Mouse (Mus musculus): ENCODE measurements around the gene Scp2. TPM values are rescaled to one million over a fixed set of nuclear protein-coding genes. Genes with fewer than 3 reads are reported as not detected.

The Scp2 gene
- total and polyA plus RNA-seq, 3 experiments = 65.8 to 84.4 TPM; not detected in 1

GRCm38 (mm10) chr4:107999380-107999779 lies 145.4 kb downstream of the Scp2 start (continued):
- TF ChIP-seq HCFC1 (IDR thresholded peaks at IDR 0.05; ENCODE audit: low read depth, low read length) (no peak), BHLHE40 (IDR thresholded peaks at IDR 0.05; ENCODE audit: borderline replicate concordance, low read depth, low read length) (no peak), JUND (IDR thresholded peaks at IDR 0.05; ENCODE audit: low read depth, low read length) (no peak)

GRCm38 (mm10) chr4:107998641-107999332 lies 146.0 kb downstream of the Scp2 start:
- H3K27ac ChIP-seq (ENCODE audit: control insufficient read depth, low read depth, low read length) = no peak overlapping the region
- H3K9me3 ChIP-seq (replicated peaks; ENCODE audit: insufficient read depth, low read length) = no peaks in the 10 kb centered on the region
- H3K36me3 ChIP-seq (ENCODE audit: control insufficient read depth in 1 of 2, insufficient read depth in 2 of 2, low read length in 2 of 2) = no peaks in the 10 kb centered on the region
- H3K4me3 ChIP-seq (ENCODE audit: control insufficient read depth in 1 of 2, insufficient read depth in 1 of 2, low read depth in 2 of 2, low read length in 2 of 2) = no peak overlapping the region
- no peaks in the 10 kb centered on the region; a peak in 1 of 4 replicates for H3K27me3 ChIP-seq (ENCODE audit: control insufficient read depth in 1 of 2, insufficient read depth in 2 of 2, low read length in 2 of 2)
- no peak overlapping the region for H3K9ac ChIP-seq (ENCODE audit: control insufficient read depth, low read depth, low read length, poor library complexity, severe bottlenecking)
- DNase-seq (ENCODE audit: low read depth, low spot score) = no peak
- H3K4me1 ChIP-seq (ENCODE audit: control insufficient read depth in 1 of 2, insufficient read depth in 2 of 2, low read length in 2 of 2) = no peaks in the 10 kb centered on the region
- TF ChIP-seq ELF1 (IDR thresholded peaks at IDR 0.05; ENCODE audit: low read depth, low read length) = no peak
- TF ChIP-seq USF2 (IDR thresholded peaks at IDR 0.05; ENCODE audit: borderline replicate concordance in 1 of 2, insufficient read depth in 1 of 2, low read depth in 1 of 2, low read length in 2 of 2) = no peak
- TF ChIP-seq GATA1 (IDR thresholded peaks at IDR 0.05; ENCODE audit: low read depth, low read length) = no peak
- no peaks in the 10 kb centered on the region for H3K79me2 ChIP-seq (ENCODE audit: control insufficient read depth, insufficient read depth, low read length, poor library complexity)

- H3K27me3 ChIP-seq (ENCODE audit: control insufficient read depth in 1 of 2, insufficient read depth in 2 of 2, low read length in 2 of 2) = peaks cover 1 to 2% of the 10 kb centered on the region in 2 experiments; a peak in 2 of 4 replicates
- no peak for DNase-seq (ENCODE audit: low read depth, low spot score)
Measured at GRCm38 (mm10) chr4:107996418-107996986, 148.3 kb downstream of the Scp2 start.

GRCm38 (mm10) chr4:107995727-107996126 lies 149.1 kb downstream of the Scp2 start:
- TF ChIP-seq MYC (IDR thresholded peaks at IDR 0.05; ENCODE audit: low read depth, low read length) = no peak
- TF ChIP-seq RCOR1 (IDR thresholded peaks at IDR 0.05; ENCODE audit: low read depth, low read length) = no peak
- TF ChIP-seq POLR2A (IDR thresholded peaks at IDR 0.05; ENCODE audit: control insufficient read depth in 1 of 2, insufficient read depth in 1 of 2, low read depth in 1 of 2, low read length in 2 of 2, poor library complexity in 1 of 2) = no peak
- no peak for TF ChIP-seq SIN3A (IDR thresholded peaks at IDR 0.05; ENCODE audit: low read length)
- TF ChIP-seq POLR2AphosphoS2 (IDR thresholded peaks at IDR 0.05; ENCODE audit: low read length) = no peak
- no peak for TF ChIP-seq CHD1 (IDR thresholded peaks at IDR 0.05; ENCODE audit: low read depth, low read length)
- TF ChIP-seq USF1 (IDR thresholded peaks at IDR 0.05; ENCODE audit: low read depth, low read length) = no peak
- no peak for TF ChIP-seq POLR2AphosphoS5 (IDR thresholded peaks at IDR 0.05; ENCODE audit: borderline replicate concordance, low read depth, low read length)
- DNase-seq (ENCODE audit: low read depth, low spot score) = no peak
- H3K27me3 ChIP-seq (ENCODE audit: control insufficient read depth in 1 of 2, insufficient read depth in 2 of 2, low read length in 2 of 2) = peaks cover 2 to 5% of the 10 kb centered on the region in 2 experiments

More at GRCm38 (mm10) chr4:107996418-107996986, 148.3 kb downstream of the Scp2 start:
- Histone ChIP-seq H3K9me3 (replicated peaks; ENCODE audit: insufficient read depth, low read length) (no peaks in the 10 kb centered on the region), H3K4me1 (ENCODE audit: control insufficient read depth in 1 of 2, insufficient read depth in 2 of 2, low read length in 2 of 2) (no peaks in the 10 kb centered on the region), H3K9ac (ENCODE audit: control insufficient read depth, low read depth, low read length, poor library complexity, severe bottlenecking) (no peak overlapping the region), H3K79me2 (ENCODE audit: control insufficient read depth, insufficient read depth, low read length, poor library complexity) (no peaks in the 10 kb centered on the region), H3K36me3 (ENCODE audit: control insufficient read depth in 1 of 2, insufficient read depth in 2 of 2, low read length in 2 of 2) (no peaks in the 10 kb centered on the region), H3K4me3 (ENCODE audit: control insufficient read depth in 1 of 2, insufficient read depth in 1 of 2, low read depth in 2 of 2, low read length in 2 of 2) (no peak overlapping the region), H3K27ac (ENCODE audit: control insufficient read depth, low read depth, low read length) (no peak overlapping the region)
- TF ChIP-seq JUND (IDR thresholded peaks at IDR 0.05; ENCODE audit: low read depth, low read length) (no peak), RAD21 (IDR thresholded peaks at IDR 0.05; ENCODE audit: low read depth, low read length) (no peak)

More at GRCm38 (mm10) chr4:107995727-107996126, 149.1 kb downstream of the Scp2 start:
- no peaks in the 10 kb centered on the region for H3K9me3 ChIP-seq (replicated peaks; ENCODE audit: insufficient read depth, low read length)
- no peaks in the 10 kb centered on the region for H3K36me3 ChIP-seq (ENCODE audit: control insufficient read depth in 1 of 2, insufficient read depth in 2 of 2, low read length in 2 of 2)
- H3K4me1 ChIP-seq (ENCODE audit: control insufficient read depth in 1 of 2, insufficient read depth in 2 of 2, low read length in 2 of 2) = no peaks in the 10 kb centered on the region
- no peak overlapping the region for H3K9ac ChIP-seq (ENCODE audit: control insufficient read depth, low read depth, low read length, poor library complexity, severe bottlenecking)
- H3K27ac ChIP-seq (ENCODE audit: control insufficient read depth, low read depth, low read length) = no peak overlapping the region
- H3K79me2 ChIP-seq (ENCODE audit: control insufficient read depth, insufficient read depth, low read length, poor library complexity) = no peaks in the 10 kb centered on the region
- no peak overlapping the region for H3K4me3 ChIP-seq (ENCODE audit: control insufficient read depth in 1 of 2, insufficient read depth in 1 of 2, low read depth in 2 of 2, low read length in 2 of 2)

Data from MEL (cell line).